Comparison of ENCODE assay signal across 8 mouse cellular contexts in genomic region chr1:87574785-87575184, GRCm38 (mm10). TPM values are rescaled to one million over a fixed set of nuclear protein-coding genes. Genes with fewer than 3 reads are reported as not detected.
DNase-seq lines count a peak whose midpoint lies in the region; ATAC-seq and TF ChIP-seq lines count a peak whose summit lies in the region.

No protein-coding gene starts in this region.

- 0 out of 2 replicates have a peak, but pooled peaks have one; percentile 44 for ATAC-seq in frontal cortex, adult (ENCODE audit: low TSS enrichment)
- ATAC-seq in Patski = peak; percentile 90
- peak; percentile 83 for ATAC-seq in kidney, embryonic 14.5 days (ENCODE audit: low FRiP score, low TSS enrichment)
- no peak for ATAC-seq in activated CD4-positive, CD25-positive, alpha-beta regulatory T cell, adult 4 months

- WGBS in kidney, embryonic 14.5 days = 46% methylated on average over 7 of the region's 7 CpGs

- peak overlapping the region; percentile 49; the same call in 1 of the 2 replicates for H3K27ac ChIP-seq in kidney, embryonic 14.5 days (ENCODE audit: low read depth, low read length)

- no peak for TF ChIP-seq CTCF in Patski (IDR thresholded peaks at IDR 0.05)

- no peaks in the 10 kb centered on the region for H3K27me3 ChIP-seq in Patski
- no peaks in the 10 kb centered on the region for H3K27me3 ChIP-seq in kidney, embryonic 14.5 days (ENCODE audit: control insufficient read depth, insufficient read depth, low read length)

- no peak overlapping the region for H3K4me3 ChIP-seq in kidney, embryonic 14.5 days (ENCODE audit: low read length)

- DNase-seq in frontal cortex, postnatal 14 days (ENCODE audit: low spot score in 2 of 2) = no peak
- peak; percentile 90 for DNase-seq in Patski (ENCODE audit: low read depth, low spot score)
- peak; percentile 43 for DNase-seq in fat pad, adult 2 months (ENCODE audit: extremely low read depth, low read depth, low spot score)
- DNase-seq in lung, postnatal 14 days = peak; percentile 78
- DNase-seq in urinary bladder, postnatal 36 days (ENCODE audit: low spot score in 2 of 2) = peak; percentile 59 to 76

- POLR2A ChIA-PET in Patski (lab: Charles Lee) = interaction anchor here (0.6 kb wide), 1 partner anchor 26 kb away, joined by 3 read pairs; no protein-coding TSS in a partner anchor

- peaks cover 4% of the 10 kb centered on the region; the same call in 1 of the 2 replicates for H3K4me1 ChIP-seq in kidney, embryonic 14.5 days (ENCODE audit: control insufficient read depth, insufficient read depth, low read length)

- H3K4me2 ChIP-seq in kidney, embryonic 14.5 days (replicated peaks; ENCODE audit: low read depth, low read length) = no peak overlapping the region

- in situ Hi-C loops in Patski (cut with MboI; ENCODE audit: low pct_unique_long_range_greater_than_20kb) = no loop called here

- CTCF ChIA-PET in Patski (lab: Charles Lee) = interaction anchor here (1.1 to 1.5 kb wide), 3 partner anchors 34 to 49 kb away, joined by 3 read pairs; no protein-coding TSS in a partner anchor

- no peaks in the 10 kb centered on the region for H3K36me3 ChIP-seq in kidney, embryonic 14.5 days (ENCODE audit: control insufficient read depth, insufficient read depth, low read length)

- H3K9me3 ChIP-seq in kidney, embryonic 14.5 days (ENCODE audit: control insufficient read depth, low read length) = no peaks in the 10 kb centered on the region

- no peak overlapping the region for H3K9ac ChIP-seq in kidney, embryonic 14.5 days (ENCODE audit: low read depth, low read length)

RNA-seq across cellular contexts. Expression of gene Ngef, which starts 1.1 kb away (rescaled TPM):
- polyA plus RNA-seq in Patski (2021) = 8.6 TPM
- polyA plus RNA-seq in kidney, embryonic 14.5 days (2014; fragmentation: Nextera tagmentation; extraction: Ambion mirVana) = 0.96 and 1.5 TPM in 2 replicates
- not detected for polyA plus RNA-seq in activated CD4-positive, CD25-positive, alpha-beta regulatory T cell, adult 4 months (2017; shearing (Covaris generic))

RNA-seq across cellular contexts. Expression of gene Inpp5d, which starts 45.3 kb away (rescaled TPM):
- 0.30 TPM for polyA plus RNA-seq in Patski (2021)
- 3.6 and 7.5 TPM in 2 replicates for polyA plus RNA-seq in kidney, embryonic 14.5 days (2014; fragmentation: Nextera tagmentation; extraction: Ambion mirVana)
- 100 to 1,000 TPM; 125 to 127 TPM for polyA plus RNA-seq in activated CD4-positive, CD25-positive, alpha-beta regulatory T cell, adult 4 months (2017; shearing (Covaris generic))

Comparison
In these comparisons a context has a peak if more than half of its experiments do, and no peak if none do; other contexts are left out.
1. DNase-seq: peak in Patski (single experiment), fat pad, adult 2 months (single experiment), lung, postnatal 14 days (single experiment) and urinary bladder, postnatal 36 days (2 of 2); none in frontal cortex, postnatal 14 days (0 of 2).
2. RNA of gene Inpp5d, which starts 45.3 kb away (polyA plus RNA-seq): 125 to 127 TPM in activated CD4-positive, CD25-positive, alpha-beta regulatory T cell, adult 4 months; 3.6 to 7.5 TPM in kidney, embryonic 14.5 days and 0.30 TPM in Patski (single experiment); every median in the first group is over 10 times any median in the second.